Mouse (Mus musculus) testis, adult 2 months (tissue): ENCODE results near the gene Sh2d5.

Experiments used
- CTCF ChIP-seq: fragments of 200-500 bp; IDR thresholded peaks from 2 replicates; pipeline ENCODE4 v1.5.1; 2012; ENCODE audit warnings: low read depth, mild to moderate bottlenecking, inconsistent platforms, low read length, moderate library complexity; ENCODE audit not compliant: control insufficient read depth, insufficient read depth, insufficient replicate concordance
- POLR2A ChIP-seq: fragments of 200-500 bp; IDR thresholded peaks from 2 replicates; pipeline ENCODE4 v1.6.1; 2012; ENCODE audit warnings: low read depth, mild to moderate bottlenecking, inconsistent platforms, low read length, moderate library complexity; ENCODE audit not compliant: control insufficient read depth

GRCm38 (mm10) chr4:138250088-138250960, at the start of gene Sh2d5, which contains the start of gene Kif17:
- TF ChIP-seq POLR2A (peak; percentile 31; the same call in 1 of the 2 replicates), CTCF (no peak)
